Mouse (Mus musculus): Measurements from ENCODE around the gene Styk1. TPM values are rescaled to one million over a fixed set of nuclear protein-coding genes. Genes with fewer than 3 reads are reported as not detected.
A peak's percentile ranks its signal among the peaks of the same experiment; 100 is the strongest.
"Not testable (repeated sequence)": the region's sequence is repeated elsewhere in the genome, so short reads cannot be mapped to it uniquely, and the experiment has no call there.

Styk1 gene
- polyA plus RNA-seq, 1 experiment = not detected

DNA sequence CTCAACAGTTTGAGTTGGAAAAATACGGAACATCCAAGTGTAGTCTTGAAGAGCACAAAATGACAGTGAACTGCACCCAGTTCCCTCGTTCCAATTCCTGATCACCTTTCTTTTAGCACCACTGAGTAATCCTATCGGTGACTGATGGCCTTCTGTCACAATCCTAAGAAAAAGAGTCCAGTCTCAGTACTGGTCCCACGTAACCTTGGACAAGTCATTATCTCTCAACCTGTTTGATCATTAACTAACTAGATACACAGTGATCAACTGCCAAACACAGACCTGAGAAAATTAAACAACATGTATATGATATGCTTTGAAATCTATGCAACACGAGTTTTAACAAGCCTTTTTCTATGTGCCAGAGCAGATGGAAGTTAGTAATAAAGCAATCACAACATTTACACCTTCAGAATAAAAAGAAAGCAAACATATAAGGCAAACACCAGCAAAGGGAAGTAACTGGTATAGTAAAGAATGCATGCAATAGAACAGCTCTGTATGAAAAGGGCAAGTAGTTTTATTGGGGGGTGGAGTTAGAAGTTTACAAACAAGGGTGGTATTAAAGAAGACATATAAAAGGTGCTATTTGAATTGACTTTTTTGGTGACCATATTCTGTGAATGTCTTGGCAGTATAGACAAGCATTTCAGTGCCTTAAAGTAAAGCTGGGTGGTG lies 58.8 kb downstream of the Styk1 start:
- H3K4me1 ChIP-seq = peaks cover 49% of the 10 kb centered on the region

DNA sequence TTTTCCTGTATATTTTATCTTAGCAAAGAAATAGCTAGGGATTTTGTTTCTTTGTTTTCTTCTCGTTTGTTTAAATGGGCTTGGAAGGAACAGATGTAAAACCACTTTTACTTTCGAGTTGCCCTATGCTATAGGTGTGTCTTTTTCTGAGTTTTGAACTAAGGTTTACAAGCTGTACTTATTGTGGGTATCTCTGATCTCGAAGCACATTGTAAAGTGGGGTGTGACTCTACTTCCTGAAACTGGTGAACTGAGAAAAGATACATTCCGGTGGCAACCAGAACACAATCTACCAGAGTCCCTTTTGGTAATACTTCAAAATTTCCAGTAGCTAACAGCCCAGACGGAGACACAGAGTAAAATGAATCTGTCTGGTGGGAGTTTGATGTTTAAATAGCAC lies 59.5 kb downstream of the Styk1 start:
- Histone ChIP-seq H3K27me3 (replicated peaks) (no peaks in the 10 kb centered on the region), H3K4me3 (replicated peaks) (no peak overlapping the region), H3K4me1 (peaks cover 45% of the 10 kb centered on the region), H3K9me3 (no peaks in the 10 kb centered on the region), H3K36me3 (replicated peaks; ENCODE audit: low read length) (no peaks in the 10 kb centered on the region)
- no peak for TF ChIP-seq GATA1 (IDR thresholded peaks at IDR 0.05; ENCODE audit: borderline replicate concordance, low read length)
- TF ChIP-seq FLI1 (IDR thresholded peaks at IDR 0.05; ENCODE audit: low read length) = no peak

More for the DNA sequence above, 58.8 kb downstream of the Styk1 start:
- H3K9me3 ChIP-seq = no peaks in the 10 kb centered on the region
- no peak for TF ChIP-seq GATA1 (IDR thresholded peaks at IDR 0.05; ENCODE audit: borderline replicate concordance, low read length)
- no peak for TF ChIP-seq FLI1 (IDR thresholded peaks at IDR 0.05; ENCODE audit: low read length)
- H3K36me3 ChIP-seq (replicated peaks; ENCODE audit: low read length) = no peaks in the 10 kb centered on the region
- no peak overlapping the region for H3K4me3 ChIP-seq (replicated peaks)
- no peaks in the 10 kb centered on the region for H3K27me3 ChIP-seq (replicated peaks)

DNA sequence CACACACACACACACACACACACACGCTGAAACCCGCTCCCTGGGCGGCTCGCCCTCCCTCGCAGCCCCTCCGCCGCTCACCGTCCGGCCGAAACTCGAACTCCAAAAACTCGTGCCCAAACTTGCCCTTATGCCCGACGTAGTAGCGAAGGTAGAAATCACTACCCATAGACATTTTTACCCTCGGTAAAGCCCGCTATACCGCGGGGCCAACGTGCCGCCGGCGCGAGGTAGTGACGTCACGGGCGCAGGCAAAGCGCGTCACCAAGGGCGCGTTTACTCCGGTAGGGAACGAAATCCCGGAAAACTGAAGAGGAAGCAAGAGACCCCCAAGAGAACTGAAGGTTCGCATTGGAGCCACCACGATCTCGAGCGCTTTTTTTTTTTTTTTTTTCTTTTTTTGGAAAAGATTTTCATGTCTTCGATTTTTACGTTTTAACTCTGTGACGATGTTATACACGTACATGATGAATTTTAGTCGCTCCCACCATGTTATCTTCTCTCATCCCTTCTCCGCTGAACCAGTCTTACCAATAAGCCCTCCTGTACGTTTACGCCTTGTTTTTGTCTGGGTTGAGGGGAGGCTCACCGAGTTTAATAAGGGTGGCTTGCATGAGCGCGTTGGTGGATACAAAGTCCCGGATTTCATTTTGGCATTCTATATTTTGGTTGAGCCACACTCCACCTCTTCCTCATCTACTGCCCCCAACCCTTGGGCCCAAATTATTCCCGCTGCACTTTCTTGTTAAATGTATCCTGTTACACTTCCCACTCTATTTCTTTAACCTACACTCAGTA lies 60.2 kb downstream of the Styk1 start, which contains the start of gene Magohb:
Gene Magohb (minus strand): TSS at position 254 of the 798 bp plus-strand sequence.
- TF ChIP-seq FLI1 (IDR thresholded peaks at IDR 0.05; ENCODE audit: low read length) = no peak
- TF ChIP-seq GATA1 (IDR thresholded peaks at IDR 0.05; ENCODE audit: borderline replicate concordance, low read length) = no peak

DNA sequence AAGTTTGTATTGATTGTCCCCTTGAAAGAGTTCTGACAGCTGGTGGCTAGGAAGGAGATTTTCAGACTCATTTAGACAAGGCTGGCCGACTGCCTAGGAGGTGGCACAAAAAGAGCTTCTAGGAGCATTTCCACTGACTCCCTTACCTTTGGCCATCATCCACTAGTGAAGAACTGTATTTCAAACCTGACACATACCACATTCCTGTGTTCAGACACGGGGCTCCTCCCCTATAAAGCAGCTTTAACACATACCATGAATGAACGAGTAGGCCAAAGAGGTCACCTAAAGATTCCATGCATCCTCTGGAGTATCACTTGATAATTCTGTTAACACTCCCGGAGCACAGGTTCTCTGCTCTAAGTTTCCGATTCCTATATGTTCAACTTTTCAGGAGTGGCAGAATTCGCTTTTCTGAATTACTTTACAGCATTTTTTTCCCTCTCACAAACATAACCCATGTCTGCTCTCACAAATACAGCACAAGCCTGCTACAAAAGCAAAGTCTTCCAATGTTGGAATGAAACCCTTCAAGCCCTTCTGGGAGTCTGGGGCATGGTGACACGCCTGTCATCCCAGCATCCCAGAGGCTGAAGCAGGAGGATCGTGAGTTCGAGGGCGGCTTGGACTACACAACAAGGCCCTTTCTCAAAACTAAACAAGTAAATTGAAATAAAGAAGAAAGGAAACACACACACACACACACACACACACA lies 61.0 kb downstream of the Styk1 start:
- no peaks in the 10 kb centered on the region for H3K27me3 ChIP-seq (replicated peaks)
- peaks cover 10% of the 10 kb centered on the region for H3K36me3 ChIP-seq (replicated peaks; ENCODE audit: low read length)
- H3K4me1 ChIP-seq = peaks cover 30% of the 10 kb centered on the region
- TF ChIP-seq GATA1 (IDR thresholded peaks at IDR 0.05; ENCODE audit: borderline replicate concordance, low read length) = no peak
- no peak for TF ChIP-seq FLI1 (IDR thresholded peaks at IDR 0.05; ENCODE audit: low read length)
- peak overlapping the region; percentile 94 for H3K4me3 ChIP-seq (replicated peaks)
- no peaks in the 10 kb centered on the region for H3K9me3 ChIP-seq

More for the DNA sequence above, 60.2 kb downstream of the Styk1 start, which contains the start of gene Magohb:
- peaks cover 2% of the 10 kb centered on the region for H3K36me3 ChIP-seq (replicated peaks; ENCODE audit: low read length)
- H3K4me3 ChIP-seq (replicated peaks) = peak within 1 kb of the TSS; percentile 94
- no peaks in the 10 kb centered on the region for H3K9me3 ChIP-seq
- peaks cover 38% of the 10 kb centered on the region for H3K4me1 ChIP-seq
- H3K27me3 ChIP-seq (replicated peaks) = no peaks in the 10 kb centered on the region

DNA sequence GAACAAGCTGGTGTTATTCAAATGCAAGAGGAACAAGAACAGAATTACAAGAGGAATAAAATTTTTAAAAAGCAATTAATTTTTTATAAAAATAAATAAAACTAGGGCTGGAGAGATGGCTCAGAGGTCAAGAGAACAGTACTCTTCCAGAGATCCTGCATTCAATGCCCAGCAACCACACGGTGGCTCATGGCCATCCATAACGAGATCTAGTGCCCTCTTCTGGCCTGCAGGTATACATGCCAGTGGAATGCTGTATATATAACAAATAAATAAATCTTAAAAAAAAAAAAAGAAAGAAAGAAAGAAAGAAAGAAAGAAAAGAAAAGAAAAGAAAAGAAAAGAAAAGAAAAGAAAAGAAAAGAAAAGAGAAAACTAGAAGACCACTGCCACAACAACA lies 63.0 kb downstream of the Styk1 start:
- no peak for TF ChIP-seq FLI1 (IDR thresholded peaks at IDR 0.05; ENCODE audit: low read length)
- TF ChIP-seq GATA1 (IDR thresholded peaks at IDR 0.05; ENCODE audit: borderline replicate concordance, low read length) = no peak
- no peaks in the 10 kb centered on the region for H3K27me3 ChIP-seq (replicated peaks)
- H3K4me3 ChIP-seq (replicated peaks) = no peak overlapping the region
- peaks cover 27% of the 10 kb centered on the region for H3K36me3 ChIP-seq (replicated peaks; ENCODE audit: low read length)
- peaks cover 29% of the 10 kb centered on the region for H3K4me1 ChIP-seq
- H3K9me3 ChIP-seq = no peaks in the 10 kb centered on the region

DNA sequence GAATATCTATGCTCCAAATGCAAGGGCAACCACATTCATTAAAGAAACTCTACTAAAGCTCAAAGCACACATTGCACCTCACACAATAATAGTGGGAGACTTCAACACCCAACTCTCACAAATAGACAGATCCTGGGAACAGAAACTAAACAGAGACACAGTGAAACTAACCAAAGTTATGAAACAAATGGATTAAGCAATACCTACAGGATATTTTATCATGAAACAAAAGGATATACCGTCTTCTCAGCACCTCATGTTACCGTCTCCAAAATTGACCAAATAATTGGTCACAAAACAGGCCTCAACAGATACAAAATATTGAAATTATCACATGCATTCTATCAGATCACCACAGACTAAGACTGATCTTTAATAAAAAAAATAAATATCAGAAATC lies 75.2 kb downstream of the Styk1 start:
- H3K4me1 ChIP-seq = peaks cover 29% of the 10 kb centered on the region
- H3K36me3 ChIP-seq (replicated peaks; ENCODE audit: low read length) = peaks cover 11% of the 10 kb centered on the region
- H3K9me3 ChIP-seq; H3K27me3 ChIP-seq (replicated peaks); H3K4me3 ChIP-seq (replicated peaks): not testable (repeated sequence)

DNA sequence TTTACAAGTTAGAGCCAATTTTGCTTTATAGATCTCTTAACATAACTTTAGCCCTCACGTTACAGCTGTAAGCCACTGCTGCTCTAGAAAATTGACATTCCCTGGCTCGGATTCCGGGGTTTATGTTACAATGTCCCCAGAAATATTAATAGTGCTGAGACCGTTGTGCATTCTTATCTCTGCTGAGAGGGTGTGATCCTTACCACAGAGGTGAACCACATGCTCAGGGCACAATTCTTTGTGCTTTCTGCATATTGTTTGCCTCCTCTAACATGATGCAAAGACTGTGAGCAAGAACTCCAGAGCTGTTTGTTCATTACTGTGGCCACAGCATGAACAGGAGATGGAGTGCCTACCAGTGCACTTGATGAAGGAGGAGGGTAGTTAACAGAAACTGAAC lies 76.7 kb downstream of the Styk1 start:
- Histone ChIP-seq H3K4me1 (peaks cover 29% of the 10 kb centered on the region), H3K9me3 (no peaks in the 10 kb centered on the region), H3K36me3 (replicated peaks; ENCODE audit: low read length) (peaks cover 4% of the 10 kb centered on the region), H3K4me3 (replicated peaks) (peak overlapping the region; percentile 15), H3K27me3 (replicated peaks) (no peaks in the 10 kb centered on the region)
- no peak for TF ChIP-seq GATA1 (IDR thresholded peaks at IDR 0.05; ENCODE audit: borderline replicate concordance, low read length)
- no peak for TF ChIP-seq FLI1 (IDR thresholded peaks at IDR 0.05; ENCODE audit: low read length)

DNA sequence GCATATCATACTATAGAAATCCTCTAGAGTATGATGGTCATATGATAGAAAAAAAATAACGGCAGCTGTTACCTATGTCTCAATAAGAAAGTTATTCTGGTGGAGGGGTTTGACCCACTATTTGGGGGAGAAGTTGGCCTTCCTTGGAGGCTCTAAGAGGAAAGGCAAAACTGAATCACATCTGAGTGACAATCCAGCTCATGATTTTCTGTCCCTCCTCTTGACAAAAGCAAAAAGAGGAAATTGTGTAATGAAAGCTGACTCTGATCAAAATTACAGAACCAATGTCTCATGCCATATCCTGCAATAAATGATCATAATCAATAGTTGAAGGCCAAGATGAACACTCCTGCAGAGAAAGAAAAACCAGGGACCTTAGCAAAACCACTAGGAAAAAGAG lies 81.1 kb downstream of the Styk1 start:
- H3K4me1 ChIP-seq = peaks cover 23% of the 10 kb centered on the region
- TF ChIP-seq FLI1 (IDR thresholded peaks at IDR 0.05; ENCODE audit: low read length) = no peak
- TF ChIP-seq GATA1 (IDR thresholded peaks at IDR 0.05; ENCODE audit: borderline replicate concordance, low read length) = no peak
- H3K4me3 ChIP-seq (replicated peaks) = no peak overlapping the region
- no peaks in the 10 kb centered on the region for H3K27me3 ChIP-seq (replicated peaks)
- no peaks in the 10 kb centered on the region for H3K9me3 ChIP-seq
- peaks cover 2% of the 10 kb centered on the region for H3K36me3 ChIP-seq (replicated peaks; ENCODE audit: low read length)

DNA sequence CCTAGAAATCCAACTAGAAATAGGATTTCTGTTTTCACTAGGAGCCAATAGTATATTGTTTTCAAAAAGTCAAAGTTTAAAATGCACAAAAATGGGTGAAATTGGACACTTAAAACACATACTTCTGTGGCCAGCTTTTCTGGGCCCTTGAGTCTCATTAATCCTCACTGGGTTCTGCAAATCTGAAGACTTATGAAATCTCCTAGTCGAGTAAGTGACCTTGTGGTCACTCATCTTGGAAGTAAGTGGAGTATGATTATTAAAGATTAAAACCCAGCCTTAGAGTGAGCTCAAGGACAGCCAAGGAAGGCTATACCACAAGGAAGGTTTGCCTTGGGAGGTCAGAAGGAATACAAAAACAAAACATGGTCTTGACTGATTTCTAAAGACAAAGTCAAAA lies 83.1 kb downstream of the Styk1 start:
- TF ChIP-seq GATA1 (IDR thresholded peaks at IDR 0.05; ENCODE audit: borderline replicate concordance, low read length) = no peak
- no peak for TF ChIP-seq FLI1 (IDR thresholded peaks at IDR 0.05; ENCODE audit: low read length)
- H3K36me3 ChIP-seq (replicated peaks; ENCODE audit: low read length) = no peaks in the 10 kb centered on the region
- no peak overlapping the region for H3K4me3 ChIP-seq (replicated peaks)

DNA sequence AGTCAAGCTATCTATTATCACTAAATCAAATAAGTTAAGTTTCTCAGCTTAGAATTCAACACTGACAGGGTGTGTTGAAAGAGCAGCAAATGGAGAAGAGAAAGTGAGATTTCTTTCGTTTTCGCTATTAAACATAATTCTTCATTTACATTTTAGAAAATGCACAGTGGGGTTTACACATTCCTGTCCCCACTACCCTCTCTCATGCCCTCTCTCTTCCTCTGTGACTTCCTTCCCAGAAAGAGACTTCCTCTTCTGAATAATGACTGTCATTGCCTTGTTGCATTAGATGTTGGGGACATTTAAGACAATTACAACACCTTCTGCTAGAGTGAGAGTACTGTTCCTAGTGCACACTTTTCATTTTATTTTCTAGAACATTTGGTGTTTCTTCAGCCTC lies 83.8 kb downstream of the Styk1 start:
- H3K27me3 ChIP-seq (replicated peaks) = no peaks in the 10 kb centered on the region
- H3K4me3 ChIP-seq (replicated peaks) = no peak overlapping the region
- no peaks in the 10 kb centered on the region for H3K36me3 ChIP-seq (replicated peaks; ENCODE audit: low read length)
- no peak for TF ChIP-seq FLI1 (IDR thresholded peaks at IDR 0.05; ENCODE audit: low read length)
- no peak for TF ChIP-seq GATA1 (IDR thresholded peaks at IDR 0.05; ENCODE audit: borderline replicate concordance, low read length)
- H3K4me1 ChIP-seq = no peaks in the 10 kb centered on the region; the same call in 1 of the 2 replicates
- H3K9me3 ChIP-seq = no peaks in the 10 kb centered on the region

More for the DNA sequence above, 83.1 kb downstream of the Styk1 start:
- Histone ChIP-seq H3K27me3 (replicated peaks) (no peaks in the 10 kb centered on the region), H3K4me1 (peaks cover 3% of the 10 kb centered on the region), H3K9me3 (no peaks in the 10 kb centered on the region)
